Mouse (Mus musculus) megakaryocyte-erythroid progenitor cell, adult 5-6 weeks (primary cell): ENCODE results near the gene Hist1h2be. TPM values are rescaled to one million over a fixed set of nuclear protein-coding genes. Genes with fewer than 3 reads are reported as not detected.
"Not testable (repeated sequence)": the region's sequence is repeated elsewhere in the genome, so short reads cannot be mapped to it uniquely, and the experiment has no call there.

ENCODE experiments used
- ATAC-seq: replicated peaks from 2 replicates; pipeline ENCODE4 v1.8.0; 2016; ENCODE audit warnings: mild to moderate bottlenecking, inconsistent platforms; ENCODE audit not compliant: severe bottlenecking, poor library complexity, low FRiP score, low TSS enrichment
- total RNA-seq, 2 experiments: library from RNA; stranded (forward) in 1 of 2; stranded (reverse) in 1 of 2; fragments of 200-1000, 215-1000 nt in 1 of 2; fragments of >200 nt in 1 of 2; fragmentation: Nextera tagmentation in 1 of 2; gene quantifications; 2 replicates each; pipeline ENCODE4 v1.2.3; 2014 to 2017

The Hist1h2be gene
- total RNA-seq, 2 experiments from 2014 or later, result 26.9 to 73.4 TPM

DNA sequence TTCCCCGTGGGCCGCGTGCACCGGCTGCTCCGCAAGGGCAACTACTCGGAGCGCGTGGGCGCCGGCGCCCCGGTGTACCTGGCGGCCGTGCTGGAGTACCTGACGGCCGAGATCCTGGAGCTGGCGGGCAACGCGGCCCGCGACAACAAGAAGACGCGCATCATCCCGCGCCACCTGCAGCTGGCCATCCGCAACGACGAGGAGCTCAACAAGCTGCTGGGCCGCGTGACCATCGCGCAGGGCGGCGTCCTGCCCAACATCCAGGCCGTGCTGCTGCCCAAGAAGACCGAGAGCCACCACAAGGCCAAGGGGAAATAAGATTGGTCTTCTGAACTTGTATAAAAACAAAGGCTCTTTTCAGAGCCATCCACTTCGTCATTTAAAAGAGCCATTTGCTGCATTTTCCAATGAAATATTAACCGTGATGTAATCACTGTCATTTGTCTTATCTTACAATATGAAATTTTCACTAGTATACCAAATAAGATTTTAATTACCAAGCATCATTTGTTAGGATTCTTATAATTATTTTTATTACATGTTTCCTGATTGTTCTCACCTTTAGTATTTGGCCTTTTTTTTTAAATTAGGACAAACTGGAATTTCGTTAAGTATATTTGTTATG, 46.3 kb downstream of the Hist1h2be start:
- ATAC-seq, result not testable (repeated sequence)

DNA sequence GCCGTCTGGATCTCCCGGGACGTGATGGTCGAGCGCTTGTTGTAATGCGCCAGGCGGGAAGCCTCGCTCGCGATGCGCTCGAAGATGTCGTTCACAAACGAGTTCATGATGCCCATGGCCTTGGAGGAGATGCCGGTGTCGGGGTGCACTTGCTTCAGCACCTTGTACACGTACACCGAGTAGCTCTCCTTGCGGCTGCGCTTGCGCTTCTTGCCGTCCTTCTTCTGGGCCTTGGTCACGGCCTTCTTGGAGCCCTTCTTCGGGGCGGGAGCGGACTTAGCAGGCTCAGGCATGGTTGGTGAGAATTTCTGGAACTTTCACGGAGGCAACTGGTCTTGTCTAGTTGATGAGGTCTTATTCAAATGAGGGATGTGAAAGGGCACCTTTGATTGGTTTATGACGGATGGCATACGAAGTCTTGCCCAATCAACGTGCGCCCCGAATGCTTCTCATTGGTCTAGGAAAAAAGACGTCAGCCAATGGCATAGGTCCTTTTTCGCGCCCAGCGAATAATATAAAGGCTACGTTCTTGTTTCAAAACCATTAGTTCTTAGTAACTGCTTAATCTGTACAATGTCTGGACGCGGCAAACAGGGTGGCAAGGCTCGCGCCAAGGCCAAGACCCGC, 46.9 kb downstream of the Hist1h2be start, which contains the start of the genes Hist1h2bf and Hist1h2ad:
Gene Hist1h2bf (minus strand): TSS at position 299 of the 627 bp plus-strand sequence.
Gene Hist1h2ad (plus strand): TSS at position 484 of the 627 bp plus-strand sequence.
- peak; percentile 70 for ATAC-seq

DNA sequence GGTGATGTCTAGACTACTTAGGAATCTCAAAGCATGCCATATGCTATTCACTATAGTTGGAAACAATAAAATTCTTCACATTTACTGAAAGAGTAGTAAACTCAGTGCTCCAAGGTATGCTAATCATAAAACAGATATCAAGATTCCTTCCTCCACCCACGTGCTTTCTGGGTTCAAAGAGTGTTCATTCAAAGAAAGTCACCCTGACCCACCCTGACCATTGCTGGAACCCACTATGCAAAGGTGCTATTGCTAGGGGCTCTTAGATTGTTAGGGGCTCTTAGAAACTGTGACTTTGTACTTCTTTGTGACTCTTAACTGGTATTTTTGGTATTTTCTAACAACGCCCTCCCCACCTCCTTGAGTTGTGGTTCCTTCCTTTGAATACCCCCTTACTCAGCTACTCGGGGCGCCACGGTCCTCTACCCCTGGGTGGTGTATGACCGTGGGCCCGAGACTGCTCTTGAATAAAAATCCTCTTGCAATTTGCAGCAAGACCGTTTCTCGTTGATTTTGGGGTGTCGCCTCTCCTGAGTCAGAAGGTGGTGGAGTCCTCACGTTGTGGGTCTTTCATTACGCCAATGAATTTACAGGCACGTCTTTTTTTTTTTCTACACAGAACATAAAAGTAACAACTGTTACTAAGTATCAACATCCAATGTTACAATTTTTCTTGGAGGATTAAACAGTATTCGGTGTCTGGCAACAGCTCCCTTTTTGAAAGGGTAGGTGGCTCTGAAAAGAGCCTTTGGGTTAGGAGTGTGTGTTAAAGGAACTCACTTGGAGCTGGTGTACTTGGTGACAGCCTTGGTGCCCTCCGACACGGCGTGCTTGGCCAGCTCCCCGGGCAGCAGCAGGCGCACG, 47.7 kb downstream of the Hist1h2be start:
- not testable (repeated sequence) for ATAC-seq

DNA sequence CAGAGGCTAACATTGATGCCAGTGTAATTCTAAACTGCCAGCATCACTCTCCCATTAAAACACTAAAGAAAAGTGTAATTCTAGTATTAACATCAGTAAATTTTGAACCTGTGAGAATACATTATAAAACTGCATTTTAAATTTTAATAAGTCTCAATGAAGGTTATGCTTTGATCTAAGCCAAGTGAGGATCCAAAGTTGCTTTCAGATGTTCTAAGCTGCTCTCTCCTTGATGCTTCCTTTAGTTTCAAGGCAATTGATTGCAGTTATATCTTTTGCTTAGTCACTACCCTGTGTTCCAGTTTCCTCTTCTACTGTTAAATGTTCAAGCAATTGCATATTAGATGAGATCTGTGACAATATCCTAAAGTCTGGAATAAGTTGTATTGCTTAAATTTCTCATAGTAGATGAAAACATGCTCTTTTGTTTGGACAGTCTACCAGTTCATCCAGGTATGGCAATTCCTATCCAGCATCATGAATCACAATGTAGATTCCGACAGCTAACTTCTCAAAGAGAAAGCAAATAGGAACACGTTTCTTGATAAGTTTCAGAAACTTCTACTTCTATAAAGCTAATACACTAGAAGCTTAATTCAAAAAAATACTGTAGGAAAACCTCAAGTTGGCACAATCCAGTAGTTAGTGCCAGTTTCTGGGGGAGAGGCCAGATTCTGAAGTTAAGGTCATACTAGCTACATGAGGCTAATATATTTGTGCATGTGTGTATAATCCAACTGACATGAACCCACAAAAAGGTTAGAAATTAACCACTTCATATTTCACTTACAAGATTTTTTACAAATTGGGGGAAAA, 48.5 kb downstream of the Hist1h2be start:
- no peak for ATAC-seq

DNA sequence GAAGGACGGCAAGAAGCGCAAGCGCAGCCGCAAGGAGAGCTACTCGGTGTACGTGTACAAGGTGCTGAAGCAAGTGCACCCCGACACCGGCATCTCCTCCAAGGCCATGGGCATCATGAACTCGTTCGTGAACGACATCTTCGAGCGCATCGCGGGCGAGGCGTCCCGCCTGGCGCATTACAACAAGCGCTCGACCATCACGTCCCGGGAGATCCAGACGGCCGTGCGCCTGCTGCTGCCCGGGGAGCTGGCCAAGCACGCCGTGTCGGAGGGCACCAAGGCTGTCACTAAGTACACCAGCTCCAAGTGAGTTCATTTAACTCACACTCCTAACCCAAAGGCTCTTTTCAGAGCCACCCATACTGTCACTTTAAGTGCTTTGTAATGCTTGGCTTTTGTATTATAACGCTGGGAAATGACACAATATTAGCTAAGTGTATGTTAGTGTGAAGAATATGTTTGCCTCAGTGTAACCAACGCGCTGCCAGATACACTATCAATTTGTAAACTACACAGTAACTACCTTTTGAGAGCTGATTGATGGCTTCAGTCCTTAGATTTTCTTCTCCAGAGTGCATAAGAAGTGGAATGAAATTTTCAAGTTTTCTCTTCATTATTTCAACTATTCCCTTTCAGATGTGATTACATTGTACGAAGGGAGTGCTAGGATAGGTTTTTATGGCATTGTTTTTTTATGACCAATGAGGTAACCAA, 49.3 kb downstream of the Hist1h2be start:
- ATAC-seq, result peak; percentile 25

DNA sequence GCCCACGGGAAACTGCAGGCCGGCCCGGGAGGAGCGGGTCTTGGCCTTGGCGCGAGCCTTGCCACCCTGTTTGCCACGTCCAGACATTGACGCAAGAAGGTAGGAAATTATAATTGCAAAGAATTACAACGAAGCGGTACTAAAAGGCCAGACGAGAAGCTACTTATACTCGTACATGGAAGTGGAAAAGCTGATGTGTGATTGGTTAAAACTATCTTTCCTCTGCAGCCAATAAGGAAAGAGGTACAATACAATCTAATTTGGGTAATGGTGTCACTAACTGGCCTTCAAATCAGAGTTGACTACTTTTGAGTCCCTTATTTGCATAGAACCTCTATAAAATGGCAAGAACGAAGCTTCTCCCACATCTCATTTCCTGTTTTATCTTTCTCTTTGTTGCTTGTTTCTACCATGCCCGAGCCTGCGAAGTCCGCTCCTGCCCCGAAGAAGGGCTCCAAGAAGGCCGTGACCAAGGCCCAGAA, 49.9 kb downstream of the Hist1h2be start, which contains the start of the genes Hist1h2ae and Hist1h2bg:
Gene Hist1h2ae (minus strand): TSS at position 199 of the 482 bp plus-strand sequence.
Gene Hist1h2bg (plus strand): TSS at position 375 of the 482 bp plus-strand sequence.
- peak; percentile 78 for ATAC-seq

DNA sequence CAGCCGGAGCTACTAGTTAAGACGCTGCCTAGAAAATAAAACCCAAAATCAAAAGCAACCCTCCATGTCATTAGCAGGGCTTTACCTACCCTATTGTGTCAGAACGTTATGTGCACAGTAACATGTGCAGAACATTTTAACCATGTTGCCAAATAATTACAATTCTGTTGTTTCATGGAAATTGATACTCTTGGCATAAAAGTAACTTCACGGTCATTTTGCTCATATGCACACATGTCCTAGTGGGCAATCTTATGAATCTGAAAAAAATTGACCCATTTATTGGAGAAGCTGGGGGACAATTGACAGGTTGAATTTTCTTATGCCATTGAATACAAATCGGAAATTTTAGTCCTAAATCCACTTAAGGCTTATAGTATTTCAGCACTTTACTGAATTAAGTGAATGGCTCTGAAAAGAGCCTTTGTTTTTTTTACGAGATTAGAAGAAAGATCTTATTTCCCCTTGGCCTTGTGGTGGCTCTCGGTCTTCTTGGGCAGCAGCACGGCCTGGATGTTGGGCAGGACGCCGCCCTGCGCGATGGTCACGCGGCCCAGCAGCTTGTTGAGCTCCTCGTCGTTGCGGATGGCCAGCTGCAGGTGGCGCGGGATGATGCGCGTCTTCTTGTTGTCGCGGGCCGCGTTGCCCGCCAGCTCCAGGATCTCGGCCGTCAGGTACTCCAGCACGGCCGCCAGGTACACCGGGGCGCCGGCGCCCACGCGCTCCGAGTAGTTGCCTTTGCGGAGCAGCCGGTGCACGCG, 50.5 kb downstream of the Hist1h2be start:
- not testable (repeated sequence) for ATAC-seq

DNA sequence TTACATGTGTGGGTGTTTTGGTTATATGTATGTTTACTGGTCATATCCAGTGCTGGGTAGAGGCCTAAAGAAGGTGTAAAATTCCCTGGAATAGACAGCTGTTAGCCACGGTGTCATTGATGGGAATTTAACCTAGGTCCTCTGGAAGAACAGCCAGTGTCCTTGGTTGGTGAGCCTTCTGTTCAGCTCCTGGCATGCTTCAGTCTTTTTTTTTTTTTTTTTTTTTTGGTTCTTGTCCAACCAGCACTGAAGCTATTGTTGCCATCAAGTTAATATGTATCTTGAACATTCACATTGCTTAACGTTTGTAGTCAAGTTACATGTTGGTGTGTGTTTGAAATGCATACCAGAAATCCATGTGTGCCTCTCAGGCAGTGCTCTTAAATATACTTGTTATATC, 56.4 kb downstream of the Hist1h2be start:
- ATAC-seq, result no peak

DNA sequence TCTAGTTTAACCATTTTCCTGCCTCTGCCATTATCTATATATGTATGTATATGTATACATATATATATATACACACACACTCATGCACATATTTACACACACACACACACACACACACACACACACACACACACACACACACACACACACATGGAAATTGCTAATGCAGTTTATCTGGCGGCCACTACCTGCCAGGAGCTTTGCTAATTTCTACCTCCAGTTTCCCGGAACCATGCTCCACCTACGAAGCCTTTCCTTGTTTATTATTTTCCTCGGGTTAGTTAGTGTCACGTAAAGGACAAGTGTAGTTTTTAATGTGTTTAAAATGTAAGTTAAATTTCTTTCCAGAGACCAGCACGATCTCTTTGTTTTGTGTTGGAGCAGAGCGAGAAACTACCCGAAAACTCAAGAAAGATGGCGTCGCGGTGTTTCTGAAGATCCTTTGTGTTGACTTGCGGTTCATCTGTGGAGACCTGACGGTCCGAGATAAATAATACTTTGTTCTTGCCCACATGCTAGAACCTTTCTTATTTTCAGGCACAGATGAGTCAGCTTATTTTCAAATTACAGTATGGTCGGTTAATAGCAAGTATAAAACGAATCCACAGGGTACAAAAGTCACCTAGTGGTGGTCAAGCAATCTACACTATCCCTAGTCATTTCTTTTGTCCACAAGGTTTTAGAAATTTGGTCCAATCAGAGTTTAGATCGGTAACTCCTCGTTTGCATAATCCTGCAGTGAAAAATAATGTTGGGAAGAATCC, 58.0 kb downstream of the Hist1h2be start:
- ATAC-seq, result peak; percentile 65

DNA sequence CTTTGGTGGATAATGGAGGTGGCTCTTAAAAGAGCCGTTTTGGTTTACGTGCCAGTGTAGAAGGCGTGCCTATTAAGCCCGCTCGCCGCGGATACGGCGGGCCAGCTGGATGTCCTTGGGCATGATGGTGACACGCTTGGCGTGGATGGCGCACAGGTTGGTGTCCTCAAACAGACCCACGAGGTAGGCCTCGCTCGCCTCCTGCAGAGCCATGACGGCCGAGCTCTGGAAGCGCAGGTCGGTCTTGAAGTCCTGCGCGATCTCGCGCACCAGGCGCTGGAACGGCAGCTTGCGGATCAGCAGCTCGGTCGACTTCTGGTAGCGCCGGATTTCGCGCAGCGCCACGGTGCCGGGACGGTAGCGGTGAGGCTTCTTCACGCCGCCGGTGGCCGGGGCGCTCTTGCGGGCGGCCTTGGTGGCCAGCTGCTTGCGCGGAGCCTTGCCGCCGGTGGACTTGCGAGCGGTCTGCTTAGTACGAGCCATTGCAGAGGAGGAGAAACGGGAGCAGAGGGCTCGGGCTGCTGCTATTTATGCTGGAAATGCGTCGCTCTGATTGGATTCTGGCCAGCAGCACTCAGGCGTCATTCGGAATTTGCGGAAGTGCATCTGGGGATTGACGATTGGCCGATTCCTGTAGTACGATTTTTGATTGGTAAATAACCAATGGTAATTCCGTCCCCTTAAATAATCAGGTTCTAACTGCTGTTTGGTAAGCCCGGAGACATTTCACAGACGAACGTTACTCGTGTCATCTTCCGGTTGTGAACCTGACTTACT, 58.9 kb downstream of the Hist1h2be start, which contains the start of gene Hist1h3e:
Gene Hist1h3e (minus strand): TSS at position 487 of the 777 bp plus-strand sequence.
- peak; percentile 84 for ATAC-seq

DNA sequence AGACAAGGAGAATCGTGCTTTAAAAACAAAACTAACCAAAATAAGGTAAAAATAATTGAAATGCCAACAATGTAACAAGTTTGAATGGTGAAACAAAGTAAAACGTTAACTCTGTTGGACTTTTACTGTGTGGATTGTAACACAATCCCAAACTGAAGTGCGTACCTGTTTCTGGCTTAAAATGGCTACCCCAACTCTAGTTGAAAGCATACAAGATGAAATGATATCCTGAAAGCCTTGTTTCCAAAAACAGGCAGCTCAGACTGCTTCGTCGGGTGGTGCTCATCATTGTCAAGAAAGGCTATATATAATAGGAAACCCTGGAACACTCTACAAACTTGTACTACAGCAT, 59.4 kb downstream of the Hist1h2be start:
- not testable (repeated sequence) for ATAC-seq

DNA sequence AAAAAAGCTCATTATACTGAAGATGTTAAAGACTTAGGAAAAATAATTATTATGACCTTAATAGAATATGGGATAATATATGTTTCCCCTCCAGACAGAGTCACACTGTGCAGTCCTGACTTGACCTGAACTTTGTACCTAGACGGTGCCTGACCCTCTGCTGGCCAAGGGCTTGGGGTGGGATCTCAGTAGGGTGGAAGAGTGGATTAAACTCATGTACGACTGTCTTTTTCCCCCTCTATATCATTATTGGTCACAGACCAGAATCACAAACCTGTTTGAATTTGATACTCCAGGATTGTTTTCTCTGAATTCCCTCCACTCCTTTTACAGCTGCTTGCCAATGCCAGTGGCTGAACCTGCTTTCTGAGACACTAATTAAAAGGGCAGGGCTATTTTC, 60.2 kb downstream of the Hist1h2be start:
- ATAC-seq, result not testable (repeated sequence)

DNA sequence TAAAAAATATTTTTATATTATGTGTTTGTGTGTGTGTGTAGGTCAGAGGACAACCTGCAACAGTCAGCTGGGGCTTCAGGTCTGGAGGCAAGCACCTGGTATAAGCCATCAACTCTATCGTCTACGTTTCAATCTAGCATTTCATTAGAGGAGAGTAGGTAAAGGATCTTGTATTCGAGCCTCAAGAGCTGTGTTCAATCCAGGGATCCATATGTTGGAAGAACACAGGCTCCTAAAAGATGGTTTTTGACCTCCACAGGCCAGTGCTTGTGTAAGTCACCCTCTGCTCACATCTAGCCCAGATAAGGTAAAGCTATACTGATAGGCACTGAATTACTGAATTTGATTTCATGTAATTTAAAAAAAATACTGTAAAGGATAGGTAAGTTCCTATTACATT, 64.0 kb downstream of the Hist1h2be start:
- ATAC-seq, result no peak

DNA sequence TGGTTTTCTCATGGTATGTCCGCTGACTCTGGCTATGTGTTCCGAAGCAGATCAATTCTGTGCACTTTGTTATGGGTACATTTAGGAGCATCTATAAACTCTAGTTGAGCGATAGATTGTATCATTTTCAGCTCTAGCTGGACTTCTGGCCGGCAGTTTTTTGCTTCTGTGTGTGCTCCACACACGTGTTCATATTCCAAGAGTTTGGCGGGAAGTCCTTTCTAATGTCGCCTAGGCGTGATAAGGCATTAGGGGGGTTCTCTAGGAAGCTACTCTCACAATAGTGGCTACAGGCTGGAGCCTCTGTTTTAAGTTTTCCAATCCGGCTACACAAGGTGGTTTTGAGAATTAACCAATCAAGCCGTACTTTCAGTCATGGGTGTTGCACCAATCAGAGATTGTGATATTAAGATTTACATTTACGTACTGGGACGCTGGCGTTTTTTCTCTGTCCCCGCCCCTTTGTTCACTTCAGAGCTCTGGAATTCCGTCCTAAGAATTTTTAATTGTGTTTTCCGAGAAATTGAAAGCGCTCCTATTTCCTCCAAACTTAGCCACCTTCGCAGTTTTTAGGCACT, 65.0 kb downstream of the Hist1h2be start:
- ATAC-seq, result peak; percentile 60

DNA sequence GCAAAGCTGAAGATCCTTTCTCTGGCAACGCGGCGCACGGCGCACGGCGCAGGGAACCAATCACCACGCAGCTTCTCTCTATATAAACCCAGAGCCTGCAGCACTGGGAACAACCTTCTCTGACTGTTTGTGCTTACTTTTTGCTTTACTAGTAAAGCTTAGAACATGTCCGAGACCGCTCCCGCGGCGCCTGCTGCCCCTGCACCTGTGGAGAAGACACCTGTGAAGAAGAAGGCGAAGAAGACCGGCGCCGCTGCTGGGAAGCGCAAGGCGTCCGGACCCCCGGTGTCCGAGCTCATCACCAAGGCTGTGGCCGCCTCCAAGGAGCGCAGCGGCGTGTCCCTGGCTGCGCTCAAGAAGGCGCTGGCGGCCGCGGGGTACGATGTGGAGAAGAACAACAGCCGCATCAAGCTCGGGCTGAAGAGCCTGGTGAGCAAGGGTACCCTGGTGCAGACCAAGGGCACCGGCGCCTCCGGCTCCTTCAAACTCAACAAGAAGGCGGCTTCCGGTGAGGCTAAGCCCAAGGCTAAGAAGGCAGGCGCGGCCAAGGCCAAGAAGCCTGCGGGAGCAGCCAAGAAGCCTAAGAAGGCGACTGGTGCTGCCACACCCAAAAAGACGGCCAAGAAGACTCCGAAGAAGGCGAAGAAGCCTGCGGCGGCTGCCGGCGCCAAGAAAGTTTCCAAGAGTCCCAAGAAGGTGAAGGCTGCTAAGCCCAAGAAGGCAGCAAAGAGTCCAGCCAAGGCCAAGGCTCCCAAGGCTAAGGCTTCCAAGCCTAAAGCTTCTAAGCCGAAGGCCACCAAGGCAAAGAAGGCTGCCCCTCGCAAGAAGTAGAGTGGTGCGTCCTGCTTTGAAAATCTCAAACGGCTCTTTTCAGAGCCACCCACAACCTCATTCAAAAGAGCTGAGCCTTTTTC, 65.7 kb downstream of the Hist1h2be start:
- peak; percentile 66 for ATAC-seq
